Mouse (Mus musculus) bone marrow, adult 2 months (tissue): ENCODE results near the gene Carm1. TPM values are rescaled to one million over a fixed set of nuclear protein-coding genes. Genes with fewer than 3 reads are reported as not detected.
"Not testable (repeated sequence)": the region's sequence is repeated elsewhere in the genome, so short reads cannot be mapped to it uniquely, and the experiment has no call there.

ENCODE experiments used
- H3K27ac ChIP-seq: fragments of 200-500 bp; 2 replicates; pipeline ENCODE4 v1.5.1; 2012; ENCODE audit warnings: low read depth, mild to moderate bottlenecking, control low read depth, inconsistent platforms, low read length; ENCODE audit not compliant: control insufficient read depth, poor library complexity, insufficient read depth
- H3K4me1 ChIP-seq: fragments of 200-500 bp; 2 replicates; pipeline ENCODE4 v1.6.1; 2011; ENCODE audit warnings: low read length; ENCODE audit not compliant: control insufficient read depth, insufficient read depth
- H3K4me3 ChIP-seq: fragments of 200-500 bp; replicated peaks from 2 replicates; pipeline ENCODE3; 2011; ENCODE audit warnings: mild to moderate bottlenecking, low read depth, low read length, control low read depth; ENCODE audit not compliant: control insufficient read depth
- CTCF ChIP-seq: fragments of 200-500 bp; IDR thresholded peaks from 2 replicates; pipeline ENCODE4 v1.5.1; 2011; ENCODE audit warnings: low read length, control low read depth; ENCODE audit not compliant: control insufficient read depth, insufficient read depth
- POLR2A ChIP-seq: fragments of 200-500 bp; IDR thresholded peaks from 2 replicates; pipeline ENCODE4 v1.6.1; 2011; ENCODE audit warnings: low read depth, mild to moderate bottlenecking, control low read depth, low read length, borderline replicate concordance; ENCODE audit not compliant: control insufficient read depth
- WGBS: fragments of 180-500 bp; shearing (Covaris S2); methylation state at CpG from one replicate; pipeline ENCODE4 v1.1.7; 2018; 5-methylcytosine and 5-hydroxymethylcytosine counted together
- polyA plus RNA-seq: library from polyadenylated mRNA; stranded (reverse); fragments of >200 nt; gene quantifications from 2 replicates; pipeline ENCODE4 v1.2.4, GENCODE M21; 2011; ENCODE audit warnings: low replicate concordance; ENCODE audit not compliant: missing spikeins, insufficient read depth, insufficient read length

The Carm1 gene
- polyA plus RNA-seq, 1 experiment, result 37.6 TPM

GRCm38 (mm10) chr9:21509772-21510688, 36.7 kb upstream of the Carm1 start, which contains the start of gene Tmed1:
Gene Tmed1 (minus strand): TSS chr9:21510252.
- Histone ChIP-seq H3K4me1 (peaks cover 4% of the 10 kb centered on the region), H3K27ac (peak within 1 kb of the TSS; percentile 90), H3K4me3 (peak within 1 kb of the TSS; percentile 95)
- WGBS, result under 1% methylated on average over 44 of the region's 44 CpGs
- TF ChIP-seq POLR2A (peak; percentile 72; the same call in 1 of the 2 replicates), CTCF (no peak)

- Histone ChIP-seq H3K4me3 (peak overlapping the region; percentile 95), H3K4me1 (peaks cover 4% of the 10 kb centered on the region), H3K27ac (peak overlapping the region; percentile 7; the same call in 1 of the 2 replicates)
- WGBS, result 6% methylated on average over 7 of the region's 7 CpGs
- no peak for TF ChIP-seq POLR2A
- TF ChIP-seq CTCF, result no peak
Measured at GRCm38 (mm10) chr9:21510689-21511015, 36.0 kb upstream of the Carm1 start.

GRCm38 (mm10) chr9:21511052-21511451, 35.6 kb upstream of the Carm1 start:
- Histone ChIP-seq H3K4me1 (peaks cover 4% of the 10 kb centered on the region), H3K27ac (no peak overlapping the region), H3K4me3 (no peak overlapping the region)
- TF ChIP-seq CTCF, result no peak
- TF ChIP-seq POLR2A, result no peak
- WGBS, result 74% methylated on average over 9 of the region's 9 CpGs

GRCm38 (mm10) chr9:21513466-21513865, 33.2 kb upstream of the Carm1 start:
- WGBS, result 96% methylated on average over 4 of the region's 4 CpGs
- Histone ChIP-seq H3K4me3 (no peak overlapping the region), H3K4me1 (peaks cover 4% of the 10 kb centered on the region), H3K27ac (no peak overlapping the region)
- TF ChIP-seq POLR2A, result no peak

GRCm38 (mm10) chr9:21517947-21518495, 28.7 kb upstream of the Carm1 start:
- TF ChIP-seq POLR2A (no peak), CTCF (no peak)
- Histone ChIP-seq H3K27ac (no peak overlapping the region), H3K4me1 (no peaks in the 10 kb centered on the region; the same call in 1 of the 2 replicates), H3K4me3 (no peak overlapping the region)
- 78% methylated on average over 6 of the region's 6 CpGs for WGBS

GRCm38 (mm10) chr9:21518690-21519089, 28.0 kb upstream of the Carm1 start:
- not testable (repeated sequence) for H3K4me1 ChIP-seq, H3K27ac ChIP-seq, H3K4me3 ChIP-seq
- 87% methylated on average over 6 of the region's 6 CpGs for WGBS

GRCm38 (mm10) chr9:21525142-21525936, 21.4 kb upstream of the Carm1 start:
- Histone ChIP-seq H3K27ac (peak overlapping the region; percentile 73), H3K4me1 (peaks cover 1% of the 10 kb centered on the region; the same call in 1 of the 2 replicates), H3K4me3 (peak overlapping the region; percentile 36)
- 19% methylated on average over 7 of the region's 7 CpGs for WGBS
- TF ChIP-seq POLR2A (no peak), CTCF (no peak)
